Mouse (Mus musculus) macrophage (primary cell): ENCODE data around the gene Duox1. TPM values are rescaled to one million over a fixed set of nuclear protein-coding genes. Genes with fewer than 3 reads are reported as not detected.

Source experiments
- H3K27ac ChIP-seq: fragments of 350-480 bp; formaldehyde crosslinking; 2 replicates; pipeline ENCODE4 v1.9.0; 2021
- H3K36me3 ChIP-seq: fragments of 350-480 bp; formaldehyde crosslinking; 2 replicates; pipeline ENCODE4 v1.9.0; 2021; ENCODE audit errors: inconsistent target
- H3K4me3 ChIP-seq: fragments of 350-480 bp; formaldehyde crosslinking; 2 replicates; pipeline ENCODE4 v1.9.0; 2021; ENCODE audit errors: inconsistent target
- H3K79me2 ChIP-seq: fragments of 350-480 bp; formaldehyde crosslinking; 2 replicates; pipeline ENCODE4 v1.9.0; 2021; ENCODE audit errors: inconsistent target
- WGBS: methylation state at CpG from one replicate; pipeline ENCODE4 v1.1.7; 2026; ENCODE audit warnings: inconsistent platforms; ENCODE audit not compliant: missing documents; 5-methylcytosine and 5-hydroxymethylcytosine counted together
- polyA plus RNA-seq: library from polyadenylated mRNA; stranded (reverse); fragments of 250-400 nt; gene quantifications from 3 replicates; pipeline ENCODE4 v1.2.4, GENCODE M21; 2018; ENCODE audit warnings: inconsistent platforms

Duox1 gene
- polyA plus RNA-seq, 1 experiment from 2014 or later: not detected

GRCm38 (mm10) chr2:122355389-122355788 is 39.9 kb downstream of the Duox1 start:
- 97% methylated on average over 5 of the region's 5 CpGs for WGBS
- no peaks in the 10 kb centered on the region for H3K79me2 ChIP-seq
- no peaks in the 10 kb centered on the region for H3K36me3 ChIP-seq
- H3K4me3 ChIP-seq: no peak overlapping the region
- H3K27ac ChIP-seq: no peak overlapping the region

- Histone ChIP-seq H3K36me3 (no peaks in the 10 kb centered on the region), H3K27ac (no peak overlapping the region), H3K79me2 (no peaks in the 10 kb centered on the region), H3K4me3 (no peak overlapping the region)
- WGBS: 80% methylated on average over 3 of the region's 3 CpGs
Observed at GRCm38 (mm10) chr2:122356187-122356586, 40.7 kb downstream of the Duox1 start.

- WGBS: 99% methylated on average over 6 of the region's 6 CpGs
- no peak overlapping the region for H3K4me3 ChIP-seq
Observed at GRCm38 (mm10) chr2:122360310-122360709, 44.8 kb downstream of the Duox1 start.

GRCm38 (mm10) chr2:122361181-122361580 is 45.7 kb downstream of the Duox1 start:
- no peaks in the 10 kb centered on the region for H3K79me2 ChIP-seq
- H3K36me3 ChIP-seq: no peaks in the 10 kb centered on the region
- no peak overlapping the region for H3K27ac ChIP-seq
- 40% methylated on average over 6 of the region's 6 CpGs for WGBS
- no peak overlapping the region for H3K4me3 ChIP-seq

More at GRCm38 (mm10) chr2:122360310-122360709, 44.8 kb downstream of the Duox1 start:
- Histone ChIP-seq H3K79me2 (no peaks in the 10 kb centered on the region), H3K36me3 (no peaks in the 10 kb centered on the region), H3K27ac (no peak overlapping the region)

- 71% methylated on average over 10 of the region's 10 CpGs for WGBS
- Histone ChIP-seq H3K79me2 (no peaks in the 10 kb centered on the region), H3K36me3 (no peaks in the 10 kb centered on the region), H3K27ac (no peak overlapping the region), H3K4me3 (no peak overlapping the region)
Observed at GRCm38 (mm10) chr2:122361868-122362621, 46.6 kb downstream of the Duox1 start.

GRCm38 (mm10) chr2:122362622-122363523 is 47.4 kb downstream of the Duox1 start:
- H3K27ac ChIP-seq: no peak overlapping the region
- WGBS: 90% methylated on average over 13 of the region's 13 CpGs
- no peaks in the 10 kb centered on the region for H3K36me3 ChIP-seq
- no peaks in the 10 kb centered on the region for H3K79me2 ChIP-seq
- H3K4me3 ChIP-seq: no peak overlapping the region

- WGBS: 90% methylated on average over 3 of the region's 3 CpGs
- H3K36me3 ChIP-seq: no peaks in the 10 kb centered on the region
- no peak overlapping the region for H3K4me3 ChIP-seq
- no peaks in the 10 kb centered on the region for H3K79me2 ChIP-seq
- no peak overlapping the region for H3K27ac ChIP-seq
Observed at GRCm38 (mm10) chr2:122364352-122364944, 49.0 kb downstream of the Duox1 start.

GRCm38 (mm10) chr2:122365244-122365866 is 49.9 kb downstream of the Duox1 start:
- no peaks in the 10 kb centered on the region for H3K79me2 ChIP-seq
- WGBS: 92% methylated on average over 10 of the region's 10 CpGs
- no peak overlapping the region for H3K27ac ChIP-seq
- H3K36me3 ChIP-seq: no peaks in the 10 kb centered on the region
- no peak overlapping the region for H3K4me3 ChIP-seq

GRCm38 (mm10) chr2:122366039-122366438 is 50.6 kb downstream of the Duox1 start:
- Histone ChIP-seq H3K79me2 (no peaks in the 10 kb centered on the region), H3K4me3 (no peak overlapping the region), H3K36me3 (no peaks in the 10 kb centered on the region), H3K27ac (no peak overlapping the region)
- WGBS: 92% methylated on average over 3 of the region's 3 CpGs

GRCm38 (mm10) chr2:122366706-122367105 is 51.2 kb downstream of the Duox1 start:
- Histone ChIP-seq H3K36me3 (no peaks in the 10 kb centered on the region), H3K4me3 (no peak overlapping the region), H3K27ac (no peak overlapping the region), H3K79me2 (no peaks in the 10 kb centered on the region)
- 87% methylated on average over 5 of the region's 5 CpGs for WGBS

- Histone ChIP-seq H3K36me3 (no peaks in the 10 kb centered on the region), H3K4me3 (no peak overlapping the region), H3K79me2 (no peaks in the 10 kb centered on the region), H3K27ac (no peak overlapping the region)
- WGBS: 84% methylated on average over 4 of the region's 4 CpGs
Observed at GRCm38 (mm10) chr2:122367181-122367580, 51.7 kb downstream of the Duox1 start.

GRCm38 (mm10) chr2:122367701-122368080 is 52.2 kb downstream of the Duox1 start:
- Histone ChIP-seq H3K4me3 (no peak overlapping the region), H3K79me2 (no peaks in the 10 kb centered on the region), H3K36me3 (no peaks in the 10 kb centered on the region), H3K27ac (no peak overlapping the region)
- WGBS: 77% methylated on average over 4 of the region's 4 CpGs

- WGBS: 31% methylated on average over 13 of the region's 55 CpGs
- Histone ChIP-seq H3K79me2 (no peaks in the 10 kb centered on the region), H3K27ac (no peak overlapping the region), H3K36me3 (no peaks in the 10 kb centered on the region), H3K4me3 (no peak overlapping the region)
Observed at GRCm38 (mm10) chr2:122368081-122368971, 52.9 kb downstream of the Duox1 start.
